Mouse (Mus musculus): ENCODE measurements around the gene Nlk. TPM values are rescaled to one million over a fixed set of nuclear protein-coding genes. Genes with fewer than 3 reads are reported as not detected.

The Nlk gene
- polyA plus RNA-seq, 1 experiment from 2014 or later: 10.7 TPM

DNA sequence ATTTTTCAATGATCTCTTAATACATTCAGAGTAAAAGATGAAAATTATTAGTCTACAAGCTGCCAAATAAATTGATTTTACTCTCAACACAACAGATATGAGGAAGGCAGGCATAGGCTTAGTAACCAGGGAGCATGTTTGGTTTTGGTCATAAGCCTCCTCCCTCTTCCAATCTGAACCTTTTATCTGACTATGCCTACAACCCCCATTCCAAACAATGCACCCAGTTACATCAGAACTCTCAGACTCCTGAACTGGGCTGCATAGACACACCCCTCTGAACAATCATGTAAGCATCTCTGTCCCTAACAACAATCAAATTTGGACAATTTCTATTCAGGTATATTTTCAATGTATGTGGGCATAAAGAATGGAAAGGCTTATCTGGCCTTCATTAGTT lies 85.9 kb downstream of the Nlk start:
- H3K4me1 ChIP-seq (ENCODE audit: control insufficient read depth, insufficient read depth, low read length): no peaks in the 10 kb centered on the region
- no peak overlapping the region for H3K27ac ChIP-seq (ENCODE audit: low read length)
- H3K4me3 ChIP-seq (replicated peaks; ENCODE audit: low read length): no peak overlapping the region
- ATAC-seq (ENCODE audit: insufficient read depth, low FRiP score): no peak
- no peak overlapping the region for H3K9ac ChIP-seq (ENCODE audit: low read length)
- no peak overlapping the region for H3K4me2 ChIP-seq (ENCODE audit: low read depth, low read length)
- H3K36me3 ChIP-seq (ENCODE audit: control insufficient read depth, insufficient read depth, low read length): no peaks in the 10 kb centered on the region
- H3K27me3 ChIP-seq (ENCODE audit: control insufficient read depth, insufficient read depth, low read length): no peaks in the 10 kb centered on the region
- H3K9me3 ChIP-seq (replicated peaks; ENCODE audit: control insufficient read depth, low read length): no peaks in the 10 kb centered on the region

DNA sequence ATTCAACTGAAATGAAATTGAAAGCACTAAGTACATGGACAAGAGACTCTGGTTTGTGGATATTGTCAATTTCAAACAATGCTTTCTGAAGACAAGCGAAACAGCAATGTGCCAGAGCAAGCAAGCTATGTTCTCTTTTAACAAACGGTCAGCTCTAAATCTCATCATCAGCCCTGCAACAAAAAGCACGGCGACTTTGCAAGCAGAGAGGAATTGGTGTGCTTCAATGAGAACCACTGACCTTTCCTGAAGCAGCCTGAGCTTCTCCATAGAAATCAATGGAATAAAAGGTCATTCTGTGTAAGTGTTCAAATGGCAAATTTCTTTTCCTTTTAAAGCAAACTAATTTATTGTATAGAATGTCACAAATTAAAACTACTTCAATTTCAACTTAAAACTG lies 87.5 kb downstream of the Nlk start:
- H3K9ac ChIP-seq (ENCODE audit: low read length): no peak overlapping the region
- no peak overlapping the region for H3K4me2 ChIP-seq (ENCODE audit: low read depth, low read length)
- H3K27ac ChIP-seq (ENCODE audit: low read length): no peak overlapping the region
- no peaks in the 10 kb centered on the region for H3K27me3 ChIP-seq (ENCODE audit: control insufficient read depth, insufficient read depth, low read length)
- H3K36me3 ChIP-seq (ENCODE audit: control insufficient read depth, insufficient read depth, low read length): no peaks in the 10 kb centered on the region
- no peaks in the 10 kb centered on the region for H3K9me3 ChIP-seq (replicated peaks; ENCODE audit: control insufficient read depth, low read length)
- no peaks in the 10 kb centered on the region for H3K4me1 ChIP-seq (ENCODE audit: control insufficient read depth, insufficient read depth, low read length)
- no peak overlapping the region for H3K4me3 ChIP-seq (replicated peaks; ENCODE audit: low read length)
- 79% methylated on average over 4 of the region's 4 CpGs for WGBS
- no peak for ATAC-seq (ENCODE audit: insufficient read depth, low FRiP score)

DNA sequence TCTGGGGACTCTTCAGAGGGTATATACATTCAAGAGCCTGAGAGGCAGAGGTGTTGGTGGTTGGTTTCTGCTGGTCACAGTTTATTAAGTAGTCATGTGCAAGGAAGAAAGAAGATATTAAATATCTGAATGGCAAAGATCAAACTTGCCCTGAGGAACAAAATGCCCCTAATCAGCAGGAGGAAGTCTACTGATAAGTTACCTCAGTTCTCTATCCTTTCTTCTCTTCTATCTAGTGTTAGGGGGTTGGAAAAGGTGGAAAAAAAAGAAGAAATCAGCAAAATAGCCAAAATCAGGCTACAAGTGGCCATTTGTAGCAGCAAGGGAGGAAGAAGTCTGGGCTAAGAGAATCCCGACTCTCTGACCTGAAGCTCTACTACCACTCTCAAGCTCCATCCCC lies 92.3 kb downstream of the Nlk start:
- Histone ChIP-seq H3K27ac (ENCODE audit: low read length) (no peak overlapping the region), H3K9ac (ENCODE audit: low read length) (no peak overlapping the region), H3K27me3 (ENCODE audit: control insufficient read depth, insufficient read depth, low read length) (no peaks in the 10 kb centered on the region), H3K9me3 (replicated peaks; ENCODE audit: control insufficient read depth, low read length) (no peaks in the 10 kb centered on the region), H3K36me3 (ENCODE audit: control insufficient read depth, insufficient read depth, low read length) (peaks cover 4% of the 10 kb centered on the region; the same call in 1 of the 2 replicates), H3K4me1 (ENCODE audit: control insufficient read depth, insufficient read depth, low read length) (no peaks in the 10 kb centered on the region), H3K4me2 (ENCODE audit: low read depth, low read length) (no peak overlapping the region), H3K4me3 (replicated peaks; ENCODE audit: low read length) (no peak overlapping the region)
- no peak for ATAC-seq (ENCODE audit: insufficient read depth, low FRiP score)
- 71% methylated on average over 1 of the region's 1 CpGs for WGBS

DNA sequence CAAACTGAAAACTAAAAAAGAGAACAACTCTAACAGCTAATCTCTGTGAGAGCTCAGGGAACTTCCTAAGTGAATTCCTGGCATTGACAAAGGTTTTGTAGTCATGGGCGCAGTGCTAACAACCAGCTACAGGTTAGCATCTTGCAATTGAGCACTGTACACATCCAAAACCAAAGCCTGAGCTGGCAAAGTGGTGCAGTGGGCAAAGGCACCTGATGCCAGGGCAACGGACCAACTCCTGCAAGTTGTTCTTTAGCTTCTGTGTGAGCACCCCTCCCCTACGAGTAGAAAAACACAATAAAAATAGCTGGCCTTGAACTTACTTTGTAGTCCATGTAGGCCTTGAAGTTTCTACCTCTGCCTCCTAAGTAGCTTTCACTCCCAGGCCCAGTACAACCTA lies 94.4 kb downstream of the Nlk start:
- Histone ChIP-seq H3K4me3 (replicated peaks; ENCODE audit: low read length) (no peak overlapping the region), H3K27me3 (ENCODE audit: control insufficient read depth, insufficient read depth, low read length) (no peaks in the 10 kb centered on the region), H3K4me1 (ENCODE audit: control insufficient read depth, insufficient read depth, low read length) (0 out of 2 replicates have a peak, but pooled peaks cover 2% of the 10 kb centered on the region), H3K4me2 (ENCODE audit: low read depth, low read length) (no peak overlapping the region), H3K9ac (ENCODE audit: low read length) (no peak overlapping the region), H3K36me3 (ENCODE audit: control insufficient read depth, insufficient read depth, low read length) (peaks cover 4% of the 10 kb centered on the region; the same call in 1 of the 2 replicates), H3K27ac (ENCODE audit: low read length) (no peak overlapping the region), H3K9me3 (replicated peaks; ENCODE audit: control insufficient read depth, low read length) (no peaks in the 10 kb centered on the region)
- WGBS: 74% methylated on average over 3 of the region's 3 CpGs
- ATAC-seq (ENCODE audit: insufficient read depth, low FRiP score): no peak

DNA sequence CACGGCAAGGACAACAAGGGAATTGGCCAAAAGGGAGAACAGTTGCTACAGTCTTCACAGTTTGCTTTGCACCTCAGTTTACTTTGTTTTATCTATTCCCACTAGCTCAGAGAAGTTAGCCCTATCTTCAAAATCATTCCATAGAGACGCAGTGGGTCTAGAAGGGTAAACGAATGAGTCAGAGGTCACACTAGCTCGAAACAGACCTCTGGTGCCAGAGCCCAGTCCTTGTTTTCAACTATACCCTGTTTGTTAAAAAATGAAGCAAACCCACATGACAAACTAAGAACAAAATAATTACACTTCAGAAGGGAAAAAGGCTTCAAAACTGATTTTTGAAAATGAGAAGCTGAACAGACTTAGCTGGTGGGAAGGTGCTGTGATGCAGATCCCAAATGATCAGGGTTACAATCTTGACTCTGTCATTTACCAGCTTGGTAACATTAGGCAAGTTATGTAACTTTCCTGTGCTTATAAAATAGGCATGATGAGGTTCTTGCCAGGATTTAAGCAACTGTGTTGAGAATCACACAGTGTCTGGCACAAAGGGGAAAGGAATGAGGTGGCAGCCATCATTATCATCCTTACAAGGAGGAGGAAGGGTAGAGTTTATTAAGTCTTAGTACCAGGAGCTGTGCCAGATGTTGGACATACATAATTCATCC lies 96.1 kb downstream of the Nlk start:
- WGBS: 40% methylated on average over 4 of the region's 4 CpGs
- H3K27ac ChIP-seq (ENCODE audit: low read length): no peak overlapping the region

DNA sequence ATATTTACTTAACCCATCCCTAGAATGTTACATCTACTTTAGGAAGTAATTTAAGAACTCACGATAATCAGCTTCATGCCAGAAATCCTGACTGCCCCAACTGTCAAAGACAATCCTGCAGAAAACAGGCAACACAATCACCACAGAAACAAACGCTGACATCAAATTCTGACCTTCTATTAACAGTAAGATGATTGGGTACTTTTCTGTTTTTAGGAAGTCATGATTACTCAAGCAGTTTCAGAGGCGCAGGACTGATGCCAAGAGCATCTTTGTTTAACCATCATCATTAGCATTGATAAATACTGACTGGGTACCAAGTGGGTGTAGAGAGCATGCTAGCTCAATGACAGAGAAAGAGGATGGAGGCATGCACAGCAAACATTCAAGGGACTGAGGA lies 96.7 kb downstream of the Nlk start:
- Histone ChIP-seq H3K36me3 (ENCODE audit: control insufficient read depth, insufficient read depth, low read length) (peaks cover 4% of the 10 kb centered on the region), H3K4me3 (replicated peaks; ENCODE audit: low read length) (no peak overlapping the region), H3K27me3 (ENCODE audit: control insufficient read depth, insufficient read depth, low read length) (no peaks in the 10 kb centered on the region), H3K9me3 (replicated peaks; ENCODE audit: control insufficient read depth, low read length) (no peaks in the 10 kb centered on the region), H3K4me1 (ENCODE audit: control insufficient read depth, insufficient read depth, low read length) (0 out of 2 replicates have a peak, but pooled peaks cover 2% of the 10 kb centered on the region), H3K27ac (ENCODE audit: low read length) (no peak overlapping the region), H3K4me2 (ENCODE audit: low read depth, low read length) (no peak overlapping the region), H3K9ac (ENCODE audit: low read length) (no peak overlapping the region)
- ATAC-seq (ENCODE audit: insufficient read depth, low FRiP score): no peak
- 58% methylated on average over 3 of the region's 3 CpGs for WGBS

More for the DNA sequence above, 96.1 kb downstream of the Nlk start:
- H3K4me3 ChIP-seq (replicated peaks; ENCODE audit: low read length): no peak overlapping the region
- H3K4me2 ChIP-seq (ENCODE audit: low read depth, low read length): no peak overlapping the region
- H3K36me3 ChIP-seq (ENCODE audit: control insufficient read depth, insufficient read depth, low read length): peaks cover 4% of the 10 kb centered on the region; the same call in 1 of the 2 replicates
- H3K9ac ChIP-seq (ENCODE audit: low read length): no peak overlapping the region
- ATAC-seq (ENCODE audit: insufficient read depth, low FRiP score): no peak
- no peaks in the 10 kb centered on the region for H3K9me3 ChIP-seq (replicated peaks; ENCODE audit: control insufficient read depth, low read length)
- H3K4me1 ChIP-seq (ENCODE audit: control insufficient read depth, insufficient read depth, low read length): 0 out of 2 replicates have a peak, but pooled peaks cover 2% of the 10 kb centered on the region
- H3K27me3 ChIP-seq (ENCODE audit: control insufficient read depth, insufficient read depth, low read length): no peaks in the 10 kb centered on the region

DNA sequence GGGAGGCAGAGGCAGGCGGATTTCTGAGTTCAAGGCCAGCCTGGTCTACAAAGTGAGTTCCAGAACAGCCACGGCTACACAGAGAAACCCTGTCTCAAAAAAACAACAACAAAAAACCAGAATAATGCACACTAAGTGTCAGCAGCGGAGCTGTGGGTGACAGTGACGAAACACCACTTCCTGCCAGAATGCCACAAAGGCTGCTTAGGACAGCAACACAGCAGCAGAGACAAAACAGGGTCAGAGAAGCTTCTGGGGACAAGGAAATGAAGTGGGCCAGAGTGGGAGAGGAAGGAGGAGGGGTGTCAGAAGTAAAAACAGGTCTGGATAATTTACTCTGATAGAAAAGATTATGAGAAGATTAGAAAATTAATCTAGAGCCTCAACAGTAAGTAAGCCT lies 97.1 kb downstream of the Nlk start:
- Histone ChIP-seq H3K4me2 (ENCODE audit: low read depth, low read length) (no peak overlapping the region), H3K36me3 (ENCODE audit: control insufficient read depth, insufficient read depth, low read length) (peaks cover 4% of the 10 kb centered on the region), H3K4me1 (ENCODE audit: control insufficient read depth, insufficient read depth, low read length) (0 out of 2 replicates have a peak, but pooled peaks cover 2% of the 10 kb centered on the region), H3K9me3 (replicated peaks; ENCODE audit: control insufficient read depth, low read length) (no peaks in the 10 kb centered on the region), H3K4me3 (replicated peaks; ENCODE audit: low read length) (no peak overlapping the region), H3K27me3 (ENCODE audit: control insufficient read depth, insufficient read depth, low read length) (no peaks in the 10 kb centered on the region), H3K9ac (ENCODE audit: low read length) (no peak overlapping the region), H3K27ac (ENCODE audit: low read length) (no peak overlapping the region)
- no peak for ATAC-seq (ENCODE audit: insufficient read depth, low FRiP score)
- WGBS: 71% methylated on average over 4 of the region's 4 CpGs

DNA sequence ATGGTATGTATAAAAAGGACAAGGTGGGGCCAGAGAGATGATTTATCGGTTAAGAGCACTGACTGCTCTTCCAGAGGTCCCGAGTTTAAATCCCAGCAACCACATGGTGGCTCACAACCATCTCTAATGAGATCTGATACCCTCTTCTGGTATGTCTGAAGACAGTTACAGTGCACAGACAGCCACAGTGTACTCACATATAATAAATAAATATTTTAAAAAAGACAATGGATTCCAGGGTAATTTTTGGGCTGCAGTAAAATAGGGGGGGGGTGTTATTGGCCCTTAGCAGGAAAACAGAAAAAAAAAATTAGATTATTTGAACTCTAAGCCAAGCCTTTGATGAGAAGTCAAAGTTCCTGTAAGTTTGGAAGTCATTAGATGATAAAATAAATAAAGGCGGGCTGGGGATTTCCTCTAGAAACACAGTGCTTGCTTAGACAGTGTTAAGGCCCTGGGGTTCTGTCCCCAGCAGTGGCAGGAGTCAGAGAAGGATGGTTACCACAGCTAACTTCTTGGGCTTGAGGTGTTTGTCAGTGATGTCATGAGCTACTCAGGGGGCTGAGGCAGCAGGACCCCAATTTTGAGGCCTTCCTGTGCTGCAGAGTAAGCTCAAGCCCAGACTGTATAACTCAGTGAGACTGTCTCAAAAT lies 98.3 kb downstream of the Nlk start:
- H3K27me3 ChIP-seq (ENCODE audit: control insufficient read depth, insufficient read depth, low read length): no peaks in the 10 kb centered on the region
- H3K4me2 ChIP-seq (ENCODE audit: low read depth, low read length): no peak overlapping the region
- no peak overlapping the region for H3K4me3 ChIP-seq (replicated peaks; ENCODE audit: low read length)
- no peaks in the 10 kb centered on the region for H3K9me3 ChIP-seq (replicated peaks; ENCODE audit: control insufficient read depth, low read length)
- peaks cover 4% of the 10 kb centered on the region for H3K36me3 ChIP-seq (ENCODE audit: control insufficient read depth, insufficient read depth, low read length)
- WGBS: 64% methylated on average over 3 of the region's 3 CpGs
- no peak for ATAC-seq (ENCODE audit: insufficient read depth, low FRiP score)
- H3K4me1 ChIP-seq (ENCODE audit: control insufficient read depth, insufficient read depth, low read length): 0 out of 2 replicates have a peak, but pooled peaks cover 2% of the 10 kb centered on the region
- no peak overlapping the region for H3K27ac ChIP-seq (ENCODE audit: low read length)
- no peak overlapping the region for H3K9ac ChIP-seq (ENCODE audit: low read length)

DNA sequence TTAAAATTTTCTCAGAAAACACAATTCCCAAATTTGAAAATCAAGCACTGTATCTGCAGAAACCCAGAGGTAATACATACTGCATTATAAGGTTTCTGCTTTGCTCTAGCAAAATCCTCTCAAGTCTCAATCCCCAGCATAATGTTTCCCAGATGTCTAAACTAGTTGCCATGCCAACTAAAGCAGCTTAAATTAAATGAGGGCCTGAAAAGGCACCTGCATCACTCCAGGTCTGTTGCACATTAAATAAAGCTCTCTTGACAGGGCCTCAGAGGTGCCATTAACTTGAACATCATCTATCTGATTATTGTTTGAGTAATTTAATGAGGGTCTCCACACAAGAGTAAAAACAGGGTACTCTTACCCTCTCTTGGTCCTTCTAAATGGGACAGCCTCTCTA lies 100.4 kb downstream of the Nlk start:
- no peaks in the 10 kb centered on the region for H3K27me3 ChIP-seq (ENCODE audit: control insufficient read depth, insufficient read depth, low read length)
- no peak overlapping the region for H3K9ac ChIP-seq (ENCODE audit: low read length)
- H3K9me3 ChIP-seq (replicated peaks; ENCODE audit: control insufficient read depth, low read length): no peaks in the 10 kb centered on the region
- H3K4me3 ChIP-seq (replicated peaks; ENCODE audit: low read length): no peak overlapping the region
- 0 out of 2 replicates have a peak, but pooled peaks cover 2% of the 10 kb centered on the region for H3K4me1 ChIP-seq (ENCODE audit: control insufficient read depth, insufficient read depth, low read length)
- ATAC-seq (ENCODE audit: insufficient read depth, low FRiP score): no peak
- no peaks in the 10 kb centered on the region; the same call in 1 of the 2 replicates for H3K36me3 ChIP-seq (ENCODE audit: control insufficient read depth, insufficient read depth, low read length)
- H3K4me2 ChIP-seq (ENCODE audit: low read depth, low read length): no peak overlapping the region
- H3K27ac ChIP-seq (ENCODE audit: low read length): no peak overlapping the region
